Mouse (Mus musculus): Measurements from ENCODE around the gene Rab30. TPM values are rescaled to one million over a fixed set of nuclear protein-coding genes. Genes with fewer than 3 reads are reported as not detected.
"Not testable (repeated sequence)": the region's sequence is repeated elsewhere in the genome, so short reads cannot be mapped to it uniquely, and the experiment has no call there.

Gene Rab30
- 10 to 100 TPM; 14.8 to 17.7 TPM for total RNA-seq (2021)

GRCm38 (mm10) chr7:92741152-92741860 lies at the start of gene Rab30:
Gene Rab30 (plus strand): TSS chr7:92741603.
- intact Hi-C loops (cut with DNase I), result loop anchor here (5.0 to 10.0 kb wide), 4 partner anchors 91 to 353 kb away; partner anchors contain the start of gene Ankrd42

GRCm38 (mm10) chr7:92696395-92696794 lies 45.0 kb upstream of the Rab30 start:
- intact Hi-C loops (cut with DNase I), result loop anchor here (5.0 kb wide), 1 partner anchor 51 kb away; no protein-coding TSS in a partner anchor
- DNase-seq (ENCODE audit: low spot score), result no peak

More at GRCm38 (mm10) chr7:92741152-92741860, at the start of gene Rab30:
- DNase-seq (ENCODE audit: low spot score), result peak; percentile 92

GRCm38 (mm10) chr7:92698770-92699169 lies 42.6 kb upstream of the Rab30 start:
- intact Hi-C loops (cut with DNase I), result loop anchor here (5.0 kb wide), 1 partner anchor 49 kb away; no protein-coding TSS in a partner anchor
- no peak for DNase-seq (ENCODE audit: low spot score)

- DNase-seq (ENCODE audit: low spot score), result no peak
- intact Hi-C loops (cut with DNase I), result no loop called here
These were observed 37.7 kb upstream of the Rab30 start for GRCm38 (mm10) chr7:92703661-92704060.

GRCm38 (mm10) chr7:92705534-92705933 lies 35.9 kb upstream of the Rab30 start:
- intact Hi-C loops (cut with DNase I), result no loop called here

GRCm38 (mm10) chr7:92706711-92707110 lies 34.7 kb upstream of the Rab30 start:
- no peak for DNase-seq (ENCODE audit: low spot score)
- intact Hi-C loops (cut with DNase I), result no loop called here

More at GRCm38 (mm10) chr7:92705534-92705933, 35.9 kb upstream of the Rab30 start:
- no peak for DNase-seq (ENCODE audit: low spot score)

GRCm38 (mm10) chr7:92709573-92709972 lies 31.8 kb upstream of the Rab30 start:
- intact Hi-C loops (cut with DNase I), result no loop called here
- no peak for DNase-seq (ENCODE audit: low spot score)

GRCm38 (mm10) chr7:92711593-92711992 lies 29.8 kb upstream of the Rab30 start:
- intact Hi-C loops (cut with DNase I), result loop anchor here (2.0 kb wide), 1 partner anchor 19 kb away; no protein-coding TSS in a partner anchor
- DNase-seq (ENCODE audit: low spot score), result no peak

GRCm38 (mm10) chr7:92715055-92715454 lies 26.3 kb upstream of the Rab30 start:
- DNase-seq (ENCODE audit: low spot score), result no peak
- intact Hi-C loops (cut with DNase I), result no loop called here

GRCm38 (mm10) chr7:92720156-92720905 lies 21.1 kb upstream of the Rab30 start:
- intact Hi-C loops (cut with DNase I), result no loop called here
- no peak for DNase-seq (ENCODE audit: low spot score)

- intact Hi-C loops (cut with DNase I), result no loop called here
- DNase-seq (ENCODE audit: low spot score), result no peak
These were observed 17.7 kb upstream of the Rab30 start for GRCm38 (mm10) chr7:92723750-92724149.

GRCm38 (mm10) chr7:92724261-92724660 lies 17.1 kb upstream of the Rab30 start:
- DNase-seq (ENCODE audit: low spot score), result no peak
- intact Hi-C loops (cut with DNase I), result no loop called here

- intact Hi-C loops (cut with DNase I); DNase-seq (ENCODE audit: low spot score): not testable (repeated sequence)
These were observed 11.8 kb upstream of the Rab30 start for GRCm38 (mm10) chr7:92729583-92729982.

- intact Hi-C loops (cut with DNase I), result loop anchor here (2.0 to 5.0 kb wide), 2 partner anchors 20 to 83 kb away; no protein-coding TSS in a partner anchor
- DNase-seq (ENCODE audit: low spot score), result no peak
These were observed 10.9 kb upstream of the Rab30 start for GRCm38 (mm10) chr7:92730465-92730864.

GRCm38 (mm10) chr7:92730959-92731358 lies 10.4 kb upstream of the Rab30 start:
- intact Hi-C loops (cut with DNase I), result loop anchor here (2.0 to 5.0 kb wide), 2 partner anchors 20 to 84 kb away; no protein-coding TSS in a partner anchor
- no peak for DNase-seq (ENCODE audit: low spot score)

- intact Hi-C loops (cut with DNase I), result loop anchor here (5.0 kb wide), 1 partner anchor 85 kb away; no protein-coding TSS in a partner anchor
- DNase-seq (ENCODE audit: low spot score), result no peak
These were observed 9.3 kb upstream of the Rab30 start for GRCm38 (mm10) chr7:92732136-92732535.

GRCm38 (mm10) chr7:92737560-92737959 lies 3.8 kb upstream of the Rab30 start:
- intact Hi-C loops (cut with DNase I), result no loop called here
- DNase-seq (ENCODE audit: low spot score), result no peak

- intact Hi-C loops (cut with DNase I), result loop anchor here (1.0 to 10.0 kb wide), 5 partner anchors 72 to 355 kb away; partner anchors contain the start of gene Ankrd42
- DNase-seq (ENCODE audit: low spot score), result no peak
These were observed 1.4 kb upstream of the Rab30 start for GRCm38 (mm10) chr7:92739956-92740355.

GRCm38 (mm10) chr7:92740411-92741115 lies 840 bp upstream of the Rab30 start:
- intact Hi-C loops (cut with DNase I), result loop anchor here (5.0 to 10.0 kb wide), 4 partner anchors 92 to 354 kb away; partner anchors contain the start of gene Ankrd42
- no peak for DNase-seq (ENCODE audit: low spot score)

- no peak for DNase-seq (ENCODE audit: low spot score)
- intact Hi-C loops (cut with DNase I), result loop anchor here (5.0 to 10.0 kb wide), 4 partner anchors 90 to 353 kb away; partner anchors contain the start of gene Ankrd42
These were observed 452 bp downstream of the Rab30 start for GRCm38 (mm10) chr7:92741861-92742249.

Measured in heart, postnatal 25 days (tissue).